Mouse (Mus musculus) forebrain, embryonic 11.5 days (tissue): ENCODE measurements around the gene 9330161L09Rik. TPM values are rescaled to one million over a fixed set of nuclear protein-coding genes. Genes with fewer than 3 reads are reported as not detected.

Experiments
- ATAC-seq: fragments of 200-750 bp; cut with Nextera tagmentation; replicated peaks from 2 replicates; pipeline ENCODE4 v1.8.0; 2017; ENCODE audit warnings: moderate TSS enrichment; ENCODE audit not compliant: low FRiP score
- DNase-seq: peaks from one replicate; pipeline ENCODE4 v3.0.0-alpha.2; 2017; ENCODE audit warnings: low spot score
- H3K27ac ChIP-seq: fragments of 300-500 bp; sonication (generic); 2 replicates; pipeline ENCODE4 v1.5.1; 2014; ENCODE audit warnings: low read depth, low read length
- H3K27me3 ChIP-seq: fragments of 300-500 bp; sonication (generic); 2 replicates; pipeline ENCODE4 v1.6.1; 2014; ENCODE audit warnings: mild to moderate bottlenecking, low read length, mixed read lengths; ENCODE audit not compliant: control insufficient read depth, insufficient read depth
- H3K36me3 ChIP-seq: fragments of 300-500 bp; sonication (generic); 2 replicates; pipeline ENCODE4 v1.6.1; 2014; ENCODE audit warnings: mild to moderate bottlenecking, low read length, moderate library complexity, mixed read lengths; ENCODE audit not compliant: control insufficient read depth, insufficient read depth
- H3K4me1 ChIP-seq: fragments of 300-500 bp; sonication (generic); replicated peaks from 2 replicates; pipeline ENCODE4 v1.6.1; 2014; ENCODE audit warnings: low read length, mixed read lengths; ENCODE audit not compliant: control insufficient read depth, insufficient read depth
- H3K4me2 ChIP-seq: fragments of 300-500 bp; sonication (generic); 2 replicates; pipeline ENCODE4 v1.6.1; 2014; ENCODE audit warnings: low read depth, mild to moderate bottlenecking, low read length, moderate library complexity, mixed read lengths; ENCODE audit not compliant: severe bottlenecking
- H3K4me3 ChIP-seq: fragments of 300-500 bp; sonication (generic); 2 replicates; pipeline ENCODE4 v1.5.1; 2014; ENCODE audit warnings: low read depth, low read length
- H3K9ac ChIP-seq: fragments of 300-500 bp; sonication (generic); 2 replicates; pipeline ENCODE4 v1.6.1; 2014; ENCODE audit warnings: low read length
- H3K9me3 ChIP-seq: fragments of 300-500 bp; sonication (generic); 2 replicates; pipeline ENCODE4 v1.6.1; 2016; ENCODE audit warnings: low read length, mixed read lengths; ENCODE audit not compliant: control insufficient read depth
- WGBS: fragments of 180-500 bp; shearing (Covaris S2); extraction: QIAGEN DNeasy Blood & Tissue Kit; methylation state at CpG from one replicate; pipeline ENCODE4 v1.1.7; 2014; 5-methylcytosine and 5-hydroxymethylcytosine counted together
- polyA plus RNA-seq: library from polyadenylated mRNA; unstranded; fragments of >200 nt; fragmentation: Nextera tagmentation; extraction: Ambion mirVana; gene quantifications from 2 replicates; pipeline ENCODE4 v1.2.1, GENCODE M21; 2014

9330161L09Rik gene
- polyA plus RNA-seq, 1 experiment from 2014 or later = 1.2 TPM

GRCm38 (mm10) chr12:103395486-103396275, 11.9 kb downstream of the 9330161L09Rik start:
- WGBS = 81% methylated on average over 12 of the region's 12 CpGs
- H3K27me3 ChIP-seq = no peaks in the 10 kb centered on the region
- no peak overlapping the region for H3K9ac ChIP-seq
- H3K36me3 ChIP-seq = no peaks in the 10 kb centered on the region
- H3K4me3 ChIP-seq = no peak overlapping the region
- H3K4me1 ChIP-seq = no peaks in the 10 kb centered on the region
- DNase-seq (no peak), ATAC-seq (no peak)
- H3K27ac ChIP-seq = no peak overlapping the region
- H3K9me3 ChIP-seq = no peaks in the 10 kb centered on the region
- no peak overlapping the region for H3K4me2 ChIP-seq

DNA sequence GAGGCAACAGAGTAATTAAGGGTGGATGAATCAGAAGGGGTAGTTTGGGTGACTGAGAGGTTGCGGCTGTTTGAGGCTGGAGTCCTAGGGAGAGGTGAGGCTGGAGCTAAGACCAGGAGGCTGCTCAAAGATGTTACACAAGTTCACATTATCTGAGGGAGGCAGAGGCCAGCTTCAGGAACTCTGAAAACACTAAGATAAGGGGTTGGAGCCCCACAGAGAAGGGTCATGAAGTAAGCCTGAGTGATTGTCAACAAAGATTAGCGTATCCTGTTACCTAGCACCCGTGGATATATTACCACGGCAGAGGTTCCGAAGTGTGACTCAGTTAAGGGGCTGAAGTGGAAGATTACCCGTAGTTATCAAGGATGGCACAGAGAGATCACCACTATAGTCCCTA, 14.1 kb downstream of the 9330161L09Rik start:
- H3K27ac ChIP-seq = no peak overlapping the region
- DNase-seq (no peak), ATAC-seq (no peak)
- H3K4me1 ChIP-seq = no peaks in the 10 kb centered on the region
- no peaks in the 10 kb centered on the region for H3K9me3 ChIP-seq
- no peaks in the 10 kb centered on the region for H3K36me3 ChIP-seq
- 67% methylated on average over 6 of the region's 6 CpGs for WGBS
- no peak overlapping the region for H3K4me2 ChIP-seq
- no peak overlapping the region for H3K4me3 ChIP-seq
- no peak overlapping the region for H3K9ac ChIP-seq
- no peaks in the 10 kb centered on the region for H3K27me3 ChIP-seq

DNA sequence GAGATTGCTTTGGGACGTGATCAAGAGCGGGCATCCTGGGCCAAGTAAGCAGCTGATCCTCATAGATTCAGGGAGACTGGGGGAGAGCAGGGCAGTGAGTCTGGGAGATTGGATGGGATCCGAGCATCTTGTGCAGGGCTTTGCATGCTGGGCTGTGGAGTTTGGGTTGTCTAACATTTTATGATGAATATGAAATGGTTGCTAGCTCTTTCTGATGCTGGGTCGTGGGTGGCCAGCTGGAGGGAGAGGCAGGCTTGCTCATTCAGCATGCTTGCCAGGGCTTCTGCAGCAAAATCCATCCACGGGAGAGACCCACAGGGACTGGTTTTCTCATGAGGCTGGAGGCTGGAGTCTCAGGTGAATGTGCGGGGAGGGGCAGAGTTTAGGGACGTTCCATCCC, 16.5 kb downstream of the 9330161L09Rik start:
- Histone ChIP-seq H3K4me1 (no peaks in the 10 kb centered on the region), H3K4me3 (no peak overlapping the region), H3K4me2 (no peak overlapping the region), H3K27ac (no peak overlapping the region), H3K27me3 (no peaks in the 10 kb centered on the region), H3K9me3 (no peaks in the 10 kb centered on the region), H3K36me3 (no peaks in the 10 kb centered on the region), H3K9ac (no peak overlapping the region)
- WGBS = 84% methylated on average over 7 of the region's 7 CpGs
- ATAC-seq (no peak), DNase-seq (no peak)

GRCm38 (mm10) chr12:103389982-103390381, 17.6 kb downstream of the 9330161L09Rik start:
- no peak overlapping the region for H3K4me3 ChIP-seq
- ATAC-seq (no peak), DNase-seq (no peak)
- 91% methylated on average over 4 of the region's 4 CpGs for WGBS
- H3K27me3 ChIP-seq = no peaks in the 10 kb centered on the region
- H3K4me1 ChIP-seq = no peaks in the 10 kb centered on the region
- H3K36me3 ChIP-seq = no peaks in the 10 kb centered on the region
- H3K27ac ChIP-seq = no peak overlapping the region
- H3K4me2 ChIP-seq = no peak overlapping the region
- no peak overlapping the region for H3K9ac ChIP-seq
- H3K9me3 ChIP-seq = no peaks in the 10 kb centered on the region

DNA sequence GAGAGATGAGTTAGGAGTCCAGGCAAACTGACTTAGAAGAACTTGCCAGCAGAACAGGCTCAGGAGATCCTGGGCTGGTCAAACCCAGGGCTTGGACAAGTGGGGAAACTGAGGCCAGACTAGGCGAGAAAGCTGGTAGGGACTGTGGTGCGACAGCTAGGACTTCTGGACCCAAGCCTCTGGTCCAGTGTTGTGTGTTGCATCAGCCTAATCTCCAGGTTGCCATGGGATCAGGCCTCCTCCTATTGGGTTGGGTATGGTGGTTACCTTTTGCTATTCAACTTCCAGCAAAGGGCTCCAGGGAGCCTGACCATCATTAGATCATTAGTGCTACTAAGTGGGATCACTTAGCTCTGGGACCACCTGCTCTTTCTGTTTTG, 18.3 kb downstream of the 9330161L09Rik start:
- Histone ChIP-seq H3K4me2 (peak overlapping the region; percentile 77), H3K27ac (no peak overlapping the region), H3K9ac (peak overlapping the region; percentile 85), H3K27me3 (no peaks in the 10 kb centered on the region), H3K4me3 (peak overlapping the region; percentile 68), H3K9me3 (no peaks in the 10 kb centered on the region), H3K4me1 (no peaks in the 10 kb centered on the region), H3K36me3 (no peaks in the 10 kb centered on the region)
- no peak for ATAC-seq
- DNase-seq = no peak
- WGBS = 58% methylated on average over 2 of the region's 2 CpGs

DNA sequence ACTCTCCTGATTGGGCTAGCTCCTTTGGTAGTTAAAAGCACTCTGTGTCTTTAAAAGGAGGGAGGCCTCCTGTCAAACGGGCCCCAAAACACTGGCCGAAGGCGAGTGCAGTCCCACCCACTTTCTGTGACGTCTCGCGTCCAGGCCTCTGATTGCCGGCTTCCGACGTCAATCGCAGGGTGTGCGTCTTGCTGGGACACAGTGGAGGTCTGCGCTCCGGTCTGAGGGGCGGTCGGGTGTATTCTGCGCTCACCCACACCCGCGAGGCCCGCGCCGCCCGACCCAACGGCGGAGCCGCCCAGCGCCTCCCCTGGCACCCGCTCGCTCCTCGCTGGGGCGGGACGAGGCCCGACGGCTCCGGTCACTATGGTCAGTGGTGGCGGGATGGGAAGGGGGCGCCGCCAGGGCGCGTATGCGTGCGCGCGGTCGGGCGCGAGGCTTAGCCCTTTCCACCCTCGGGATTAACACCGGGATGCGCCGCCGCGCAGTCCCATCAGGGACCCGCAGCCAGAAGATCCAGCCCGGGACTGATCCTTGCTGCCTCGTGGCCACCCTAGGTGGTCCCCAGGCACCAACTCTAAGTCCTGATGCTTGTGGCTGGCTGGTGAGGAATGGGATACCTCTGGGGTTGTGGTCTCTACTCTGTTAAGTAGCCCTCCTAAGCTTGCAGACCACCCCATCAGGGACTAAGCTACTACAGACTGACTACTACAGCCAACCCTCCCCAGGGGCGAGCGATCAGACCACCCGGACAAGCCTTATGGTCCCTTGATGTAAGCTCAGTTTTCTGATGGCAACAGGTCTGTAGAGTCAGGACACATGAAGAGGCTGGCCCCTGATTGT, 18.9 kb downstream of the 9330161L09Rik start, which contains the start of gene Otub2:
Gene Otub2, plus strand, starts transcription at position 178 of the 843 bp plus-strand sequence.
- ATAC-seq (peak; percentile 99), DNase-seq (peak; percentile 96)
- H3K27ac ChIP-seq = no peak within 1 kb of the TSS
- WGBS = under 1% methylated on average over 58 of the region's 58 CpGs
- H3K27me3 ChIP-seq = no peaks in the 10 kb centered on the region
- H3K4me1 ChIP-seq = no peaks in the 10 kb centered on the region
- H3K9ac ChIP-seq = peak within 1 kb of the TSS; percentile 85
- H3K4me3 ChIP-seq = peak within 1 kb of the TSS; percentile 68
- no peaks in the 10 kb centered on the region for H3K36me3 ChIP-seq
- H3K4me2 ChIP-seq = peak within 1 kb of the TSS; percentile 77
- no peaks in the 10 kb centered on the region for H3K9me3 ChIP-seq

DNA sequence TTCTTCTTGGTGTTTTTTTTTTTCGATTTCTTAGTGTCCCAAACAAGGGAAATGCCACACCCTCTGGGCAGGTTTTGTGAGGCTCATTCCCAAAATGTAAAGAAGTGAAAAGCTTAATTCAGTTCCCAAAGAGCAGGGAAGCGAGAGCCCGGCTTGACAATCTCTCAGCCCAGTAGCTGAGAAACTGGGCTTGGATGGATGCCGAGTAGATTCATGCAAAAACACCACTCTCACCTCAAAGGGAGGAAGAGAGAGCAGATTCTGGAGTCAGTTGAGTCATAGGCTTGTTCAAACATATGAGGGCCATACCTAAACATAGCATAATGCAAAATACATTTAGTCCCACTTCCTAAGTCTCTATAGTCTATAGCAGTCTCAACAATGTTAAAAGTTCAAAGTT, 27.4 kb downstream of the 9330161L09Rik start:
- no peaks in the 10 kb centered on the region for H3K4me1 ChIP-seq

GRCm38 (mm10) chr12:103376774-103377173, 30.8 kb downstream of the 9330161L09Rik start:
- no peak overlapping the region for H3K9ac ChIP-seq
- ATAC-seq = no peak

More for the DNA sequence above, 27.4 kb downstream of the 9330161L09Rik start:
- no peaks in the 10 kb centered on the region for H3K36me3 ChIP-seq
- H3K9me3 ChIP-seq = no peaks in the 10 kb centered on the region
- H3K4me2 ChIP-seq = no peak overlapping the region
- no peaks in the 10 kb centered on the region for H3K27me3 ChIP-seq
- DNase-seq = no peak
- no peak for ATAC-seq
- no peak overlapping the region for H3K4me3 ChIP-seq
- 80% methylated on average over 4 of the region's 4 CpGs for WGBS
- H3K9ac ChIP-seq = no peak overlapping the region
- H3K27ac ChIP-seq = no peak overlapping the region

More at GRCm38 (mm10) chr12:103376774-103377173, 30.8 kb downstream of the 9330161L09Rik start:
- H3K9me3 ChIP-seq = no peaks in the 10 kb centered on the region
- DNase-seq = no peak
- H3K4me1 ChIP-seq = no peaks in the 10 kb centered on the region
- no peaks in the 10 kb centered on the region for H3K36me3 ChIP-seq
- no peak overlapping the region for H3K4me2 ChIP-seq
- no peak overlapping the region for H3K4me3 ChIP-seq
- 72% methylated on average over 4 of the region's 4 CpGs for WGBS
- no peaks in the 10 kb centered on the region for H3K27me3 ChIP-seq
- H3K27ac ChIP-seq = no peak overlapping the region
